Mouse (Mus musculus) lung, embryonic 16.5 days (tissue): Measurements from ENCODE around the gene Faf1. TPM values are rescaled to one million over a fixed set of nuclear protein-coding genes. Genes with fewer than 3 reads are reported as not detected.
A peak's percentile ranks its signal among the peaks of the same experiment; 100 is the strongest.

Experiments
- ATAC-seq: fragments of 200-750 bp; cut with Nextera tagmentation; 2 replicates; pipeline ENCODE4 v1.8.0; 2017; ENCODE audit warnings: low read depth, mild to moderate bottlenecking, moderate library complexity
- H3K27ac ChIP-seq: fragments of 300-500 bp; sonication (generic); 2 replicates; pipeline ENCODE4 v1.5.1; 2014; ENCODE audit warnings: mild to moderate bottlenecking, control low read depth, low read length
- H3K27me3 ChIP-seq: fragments of 300-500 bp; sonication (generic); 2 replicates; pipeline ENCODE4 v1.6.1; 2014; ENCODE audit warnings: low read depth, low read length, mixed read lengths; ENCODE audit not compliant: control insufficient read depth, insufficient read depth
- H3K36me3 ChIP-seq: fragments of 300-500 bp; sonication (generic); 2 replicates; pipeline ENCODE4 v1.6.1; 2014; ENCODE audit warnings: low read length; ENCODE audit not compliant: control insufficient read depth, insufficient read depth
- H3K4me1 ChIP-seq: fragments of 300-500 bp; sonication (generic); replicated peaks from 2 replicates; pipeline ENCODE4 v1.6.1; 2014; ENCODE audit warnings: low read length, mixed read lengths; ENCODE audit not compliant: control insufficient read depth, insufficient read depth
- H3K4me2 ChIP-seq: fragments of 300-500 bp; sonication (generic); 2 replicates; pipeline ENCODE4 v1.6.1; 2014; ENCODE audit warnings: low read depth, low read length, control low read depth
- H3K4me3 ChIP-seq: fragments of 300-500 bp; sonication (generic); 2 replicates; pipeline ENCODE4 v1.5.1; 2014; ENCODE audit warnings: mild to moderate bottlenecking, low read length, control low read depth
- H3K9ac ChIP-seq: fragments of 300-500 bp; sonication (generic); 2 replicates; pipeline ENCODE4 v1.6.1; 2014; ENCODE audit warnings: low read length, control low read depth
- H3K9me3 ChIP-seq: fragments of 300-500 bp; sonication (generic); 2 replicates; pipeline ENCODE4 v1.6.1; 2016; ENCODE audit warnings: low read length; ENCODE audit not compliant: control insufficient read depth
- WGBS: fragments of 180-500 bp; shearing (Covaris S2); extraction: QIAGEN DNeasy Blood & Tissue Kit; methylation state at CpG from one replicate; pipeline ENCODE4 v1.1.7; 2014; 5-methylcytosine and 5-hydroxymethylcytosine counted together
- polyA plus RNA-seq: library from polyadenylated mRNA; unstranded; fragments of >200 nt; fragmentation: Nextera tagmentation; extraction: Ambion mirVana; gene quantifications from 2 replicates; pipeline ENCODE4 v1.2.1, GENCODE M21; 2015

Faf1 gene
- polyA plus RNA-seq, 1 experiment from 2014 or later, result 20.9 TPM

DNA sequence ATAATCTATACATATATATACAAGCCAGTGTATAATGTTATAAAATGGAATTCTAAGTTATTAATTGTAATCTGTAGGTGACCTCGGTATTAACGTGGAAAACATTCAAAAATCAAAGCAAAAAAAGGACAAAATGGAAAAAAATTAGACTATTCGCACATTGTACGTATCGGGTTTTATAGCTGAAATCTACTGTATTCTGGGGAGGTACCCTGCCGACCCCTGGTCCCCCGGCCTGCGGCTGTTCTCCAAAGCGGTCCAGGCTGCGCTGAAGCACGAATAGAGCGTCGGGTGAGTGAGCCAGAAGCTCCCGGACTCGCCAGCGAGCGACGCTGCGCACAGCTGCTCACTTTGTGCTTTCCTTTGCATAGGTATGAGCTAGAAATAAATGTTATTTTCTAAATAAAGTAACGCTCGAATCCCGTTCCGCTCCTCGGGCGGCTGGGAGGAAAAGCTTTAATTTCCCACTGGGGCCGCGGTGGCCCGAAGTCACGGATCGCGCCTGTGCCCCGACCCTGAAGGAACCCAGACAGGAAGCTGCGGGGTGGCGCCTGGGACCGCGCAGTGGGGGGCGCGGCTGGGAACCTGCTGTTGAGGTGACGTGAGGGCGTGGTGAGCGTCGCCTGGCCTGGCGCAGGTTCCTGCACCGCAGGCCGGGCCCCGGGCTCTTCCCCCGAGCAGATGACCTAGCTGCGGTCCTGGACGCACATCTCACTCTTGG is 307.1 kb downstream of the Faf1 start:
- no peak for ATAC-seq

GRCm38 (mm10) chr4:109984011-109984411 is 307.6 kb downstream of the Faf1 start:
- no peaks in the 10 kb centered on the region for H3K9me3 ChIP-seq
- H3K9ac ChIP-seq, result no peak overlapping the region
- no peak overlapping the region; the same call in 1 of the 2 replicates for H3K4me3 ChIP-seq
- peak overlapping the region; percentile 27; the same call in 1 of the 2 replicates for H3K4me2 ChIP-seq
- peaks cover 98% of the 10 kb centered on the region for H3K27me3 ChIP-seq
- peaks cover 12% of the 10 kb centered on the region for H3K4me1 ChIP-seq
- no peak for ATAC-seq
- no peaks in the 10 kb centered on the region for H3K36me3 ChIP-seq
- no peak overlapping the region for H3K27ac ChIP-seq
- 1% methylated on average over 24 of the region's 24 CpGs for WGBS

More for the DNA sequence above, 307.1 kb downstream of the Faf1 start:
- Histone ChIP-seq H3K36me3 (no peaks in the 10 kb centered on the region), H3K9ac (no peak overlapping the region), H3K4me3 (peak overlapping the region; percentile 24), H3K9me3 (no peaks in the 10 kb centered on the region), H3K4me1 (peaks cover 16% of the 10 kb centered on the region), H3K27ac (no peak overlapping the region), H3K27me3 (peaks cover 98% of the 10 kb centered on the region), H3K4me2 (peak overlapping the region; percentile 27; the same call in 1 of the 2 replicates)
- WGBS, result 2% methylated on average over 49 of the region's 49 CpGs

GRCm38 (mm10) chr4:109984496-109985423 is 308.4 kb downstream of the Faf1 start:
- Histone ChIP-seq H3K4me1 (peaks cover 12% of the 10 kb centered on the region), H3K27ac (no peak overlapping the region), H3K27me3 (peaks cover 98% of the 10 kb centered on the region), H3K9me3 (no peaks in the 10 kb centered on the region), H3K4me3 (no peak overlapping the region), H3K36me3 (no peaks in the 10 kb centered on the region), H3K4me2 (no peak overlapping the region), H3K9ac (no peak overlapping the region)
- no peak for ATAC-seq
- WGBS, result 2% methylated on average over 38 of the region's 38 CpGs

DNA sequence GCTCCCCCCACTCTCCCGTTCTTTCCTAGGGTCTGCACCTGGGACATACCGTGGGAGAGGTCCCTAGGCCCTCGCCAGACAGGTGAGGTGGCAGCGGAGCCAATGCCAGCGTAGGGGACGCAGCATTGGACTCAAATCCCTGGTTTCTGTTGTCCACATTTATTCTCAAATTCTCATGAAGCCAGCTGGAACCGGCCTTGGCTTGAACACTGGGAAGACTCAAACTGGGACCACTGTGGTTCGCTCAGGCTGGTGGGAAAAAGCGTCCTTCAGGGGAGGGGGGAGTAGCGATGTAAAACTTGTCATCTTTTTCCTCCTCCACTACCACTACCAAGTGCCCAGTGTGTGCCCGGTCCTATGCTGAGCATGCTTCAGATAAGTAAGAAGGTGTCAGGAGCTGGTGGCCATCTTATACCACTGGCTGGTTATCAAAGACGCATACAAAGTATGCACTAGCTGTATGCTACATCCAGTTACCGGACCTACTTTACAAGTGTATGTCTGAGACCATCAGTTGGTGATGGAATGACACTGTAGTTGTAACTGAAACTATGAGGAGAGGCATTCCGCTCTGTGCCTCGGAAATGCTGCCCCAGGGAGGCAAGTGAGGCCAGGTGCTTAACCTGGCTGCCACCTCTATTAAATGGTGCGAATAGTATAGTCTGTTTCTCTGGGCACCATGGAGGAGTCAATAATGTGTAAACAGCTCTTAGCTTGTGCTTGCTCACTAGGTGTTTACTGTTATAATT is 309.2 kb downstream of the Faf1 start:
- H3K4me1 ChIP-seq, result peaks cover 12% of the 10 kb centered on the region
- no peaks in the 10 kb centered on the region for H3K9me3 ChIP-seq
- H3K9ac ChIP-seq, result no peak overlapping the region
- no peak overlapping the region for H3K4me2 ChIP-seq
- peaks cover 94% of the 10 kb centered on the region for H3K27me3 ChIP-seq
- 4% methylated on average over 16 of the region's 16 CpGs for whole genome bisulfite sequencing
- no peak overlapping the region for H3K4me3 ChIP-seq
- ATAC-seq, result no peak
- no peak overlapping the region for H3K27ac ChIP-seq
- no peaks in the 10 kb centered on the region for H3K36me3 ChIP-seq

DNA sequence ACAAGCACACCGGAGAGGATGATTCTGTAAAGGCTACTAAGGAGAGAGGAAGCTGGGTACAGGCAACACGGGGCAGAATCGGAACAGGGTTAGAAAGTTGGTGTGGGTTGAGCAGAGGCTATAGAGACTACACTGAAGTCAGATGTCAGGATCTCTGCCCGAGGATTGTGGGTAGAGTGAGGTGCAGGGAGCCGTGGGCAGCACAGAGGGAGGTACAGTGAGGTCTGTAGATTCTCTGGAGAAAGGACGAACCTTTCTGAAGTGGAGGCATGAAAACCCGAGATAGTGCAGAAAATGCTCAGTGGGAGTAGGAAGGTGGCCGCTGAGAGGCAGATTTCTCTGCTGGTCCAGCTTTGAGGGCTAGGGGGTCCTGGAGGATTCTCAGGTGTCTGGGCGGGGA is 309.9 kb downstream of the Faf1 start:
- no peak overlapping the region for H3K9ac ChIP-seq
- no peak overlapping the region for H3K4me2 ChIP-seq
- peaks cover 12% of the 10 kb centered on the region for H3K4me1 ChIP-seq
- no peak overlapping the region for H3K4me3 ChIP-seq
- no peak overlapping the region for H3K27ac ChIP-seq
- no peak for ATAC-seq
- H3K36me3 ChIP-seq, result no peaks in the 10 kb centered on the region
- 2% methylated on average over 9 of the region's 9 CpGs for WGBS
- peaks cover 90% of the 10 kb centered on the region for H3K27me3 ChIP-seq
- no peaks in the 10 kb centered on the region for H3K9me3 ChIP-seq

DNA sequence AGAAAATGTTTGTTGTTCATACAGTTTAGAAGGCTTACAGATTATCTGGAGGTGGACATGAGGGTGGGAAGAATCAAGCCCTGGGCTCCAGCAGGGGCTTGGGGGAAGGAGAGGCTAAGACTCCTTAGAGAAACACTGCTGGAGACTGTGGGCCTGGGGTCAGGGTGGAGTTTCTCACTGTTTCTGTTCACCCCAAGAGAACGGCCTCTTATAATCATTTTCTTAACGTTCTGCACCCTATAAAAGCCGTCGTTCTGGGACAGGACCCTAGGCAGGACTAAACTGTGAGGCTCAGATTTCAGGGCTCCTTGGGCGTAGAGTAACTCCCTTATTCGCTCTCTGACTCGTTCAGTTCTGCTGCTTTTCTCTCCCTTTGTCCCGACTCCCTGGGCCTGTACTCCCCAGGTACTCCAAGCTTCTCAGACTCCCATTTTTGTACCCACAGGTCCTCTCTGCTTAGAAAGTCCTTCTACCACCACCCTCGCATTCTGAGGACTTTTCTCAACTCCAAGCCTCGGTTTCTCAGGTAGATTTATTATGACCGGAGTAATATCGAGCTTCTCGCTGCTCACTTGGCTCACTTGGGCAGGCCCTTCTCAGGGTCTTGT is 310.5 kb downstream of the Faf1 start:
- H3K4me3 ChIP-seq, result no peak overlapping the region
- H3K9ac ChIP-seq, result no peak overlapping the region
- H3K27me3 ChIP-seq, result peaks cover 87% of the 10 kb centered on the region
- H3K4me1 ChIP-seq, result peaks cover 8% of the 10 kb centered on the region
- no peak overlapping the region for H3K4me2 ChIP-seq
- ATAC-seq, result no peak
- WGBS, result 6% methylated on average over 13 of the region's 13 CpGs
- H3K9me3 ChIP-seq, result no peaks in the 10 kb centered on the region
- H3K27ac ChIP-seq, result no peak overlapping the region
- H3K36me3 ChIP-seq, result no peaks in the 10 kb centered on the region

- Histone ChIP-seq H3K27me3 (peaks cover 83% of the 10 kb centered on the region), H3K36me3 (no peaks in the 10 kb centered on the region), H3K9ac (no peak overlapping the region), H3K27ac (no peak overlapping the region), H3K4me1 (peaks cover under 1% of the 10 kb centered on the region; the same call in 1 of the 2 replicates), H3K4me3 (no peak overlapping the region), H3K4me2 (no peak overlapping the region), H3K9me3 (no peaks in the 10 kb centered on the region)
- ATAC-seq, result no peak
- 2% methylated on average over 20 of the region's 20 CpGs for WGBS
Measured at GRCm38 (mm10) chr4:109987560-109988362, 311.4 kb downstream of the Faf1 start.

DNA sequence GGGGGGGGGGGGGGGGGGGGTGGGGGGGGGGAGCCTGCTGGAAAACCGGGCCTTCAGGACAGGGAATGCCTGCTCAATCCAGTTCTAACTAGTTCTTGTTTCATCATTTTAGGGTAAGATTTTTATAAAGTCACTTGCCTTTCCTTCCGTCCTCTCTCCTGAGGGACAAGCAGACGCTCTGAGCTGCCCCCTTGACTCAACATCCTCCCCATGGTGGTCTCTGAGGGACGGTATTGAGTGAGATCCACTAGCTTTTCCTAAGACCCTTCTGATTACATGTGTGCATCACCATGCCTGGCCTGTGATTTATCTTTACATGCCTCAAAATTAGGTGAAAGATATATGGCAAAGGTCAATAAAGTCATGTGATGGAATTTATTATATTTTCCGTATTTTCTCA is 312.0 kb downstream of the Faf1 start:
- Histone ChIP-seq H3K9me3 (no peaks in the 10 kb centered on the region), H3K4me3 (no peak overlapping the region), H3K36me3 (no peaks in the 10 kb centered on the region), H3K4me2 (no peak overlapping the region), H3K9ac (no peak overlapping the region), H3K27ac (no peak overlapping the region), H3K4me1 (no peaks in the 10 kb centered on the region), H3K27me3 (peaks cover 80% of the 10 kb centered on the region)
- ATAC-seq, result no peak
- WGBS, result 11% methylated on average over 5 of the region's 5 CpGs
